Mouse (Mus musculus): ENCODE measurements around the gene Ankdd1a. TPM values are rescaled to one million over a fixed set of nuclear protein-coding genes. Genes with fewer than 3 reads are reported as not detected.
A peak's percentile ranks its signal among the peaks of the same experiment; 100 is the strongest.

Gene Ankdd1a
- polyA plus RNA-seq, 1 experiment from 2014 or later = not detected

GRCm38 (mm10) chr9:65555001-65555405, 35.0 kb upstream of the Ankdd1a start:
- WGBS (ENCODE audit: insufficient replicate concordance) = 9% methylated on average over 5 of the region's 5 CpGs
- Histone ChIP-seq H3K27ac (peak overlapping the region; percentile 99), H3K36me3 (peaks cover 79% of the 10 kb centered on the region), H3K9ac (peak overlapping the region; percentile 80), H3K4me3 (replicated peaks) (peak overlapping the region; percentile 38), H3K4me2 (peak overlapping the region; percentile 73), H3K4me1 (replicated peaks) (peaks cover 93% of the 10 kb centered on the region), H3K27me3 (no peaks in the 10 kb centered on the region), H3K9me3 (replicated peaks) (no peaks in the 10 kb centered on the region)
- ATAC-seq (ENCODE audit: low read depth) = peak; percentile 93
- DNase-seq = peak; percentile 84

- peak overlapping the region; percentile 99 for H3K27ac ChIP-seq
- no peak overlapping the region for H3K4me2 ChIP-seq
- no peak overlapping the region for H3K4me3 ChIP-seq (replicated peaks)
- no peaks in the 10 kb centered on the region for H3K9me3 ChIP-seq (replicated peaks)
- no peak for DNase-seq
- peaks cover 98% of the 10 kb centered on the region for H3K4me1 ChIP-seq (replicated peaks)
- no peaks in the 10 kb centered on the region for H3K27me3 ChIP-seq
- WGBS (ENCODE audit: insufficient replicate concordance) = 90% methylated on average over 2 of the region's 2 CpGs
- H3K36me3 ChIP-seq = peaks cover 56% of the 10 kb centered on the region
- H3K9ac ChIP-seq = peak overlapping the region; percentile 80; the same call in 1 of the 2 replicates
- ATAC-seq (ENCODE audit: low read depth) = no peak
These were observed 32.7 kb upstream of the Ankdd1a start for GRCm38 (mm10) chr9:65552711-65553110.

DNA sequence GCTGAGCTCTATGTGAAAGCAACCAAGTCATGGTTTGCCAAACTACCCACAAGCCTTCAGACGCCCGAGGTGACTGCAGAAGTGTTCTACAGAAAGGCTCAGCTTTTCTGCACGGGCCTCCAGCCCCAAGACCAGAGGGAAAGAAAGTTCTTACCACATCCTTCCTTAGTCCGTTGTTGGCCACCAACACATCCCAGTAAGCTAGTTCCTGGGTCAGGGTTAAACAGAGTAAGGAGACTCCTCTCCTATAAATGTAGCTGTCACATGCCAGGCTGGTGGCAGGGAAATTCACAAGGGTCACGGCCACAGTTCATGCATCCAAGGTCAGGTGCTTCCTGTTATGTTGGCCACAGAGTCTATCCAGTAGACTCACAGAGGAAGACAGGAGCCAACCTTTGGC, 32.1 kb upstream of the Ankdd1a start:
- H3K4me1 ChIP-seq (replicated peaks) = peaks cover 98% of the 10 kb centered on the region
- H3K9me3 ChIP-seq (replicated peaks) = no peaks in the 10 kb centered on the region
- H3K27me3 ChIP-seq = no peaks in the 10 kb centered on the region
- 0 out of 2 replicates have a peak overlapping the region, but pooled peaks have one; percentile 28 for H3K9ac ChIP-seq
- WGBS (ENCODE audit: insufficient replicate concordance) = 40% methylated on average over 5 of the region's 5 CpGs
- ATAC-seq (ENCODE audit: low read depth) (no peak), DNase-seq (no peak)
- H3K27ac ChIP-seq = peak overlapping the region; percentile 99
- no peak overlapping the region for H3K4me3 ChIP-seq (replicated peaks)
- H3K4me2 ChIP-seq = no peak overlapping the region
- H3K36me3 ChIP-seq = peaks cover 50% of the 10 kb centered on the region

DNA sequence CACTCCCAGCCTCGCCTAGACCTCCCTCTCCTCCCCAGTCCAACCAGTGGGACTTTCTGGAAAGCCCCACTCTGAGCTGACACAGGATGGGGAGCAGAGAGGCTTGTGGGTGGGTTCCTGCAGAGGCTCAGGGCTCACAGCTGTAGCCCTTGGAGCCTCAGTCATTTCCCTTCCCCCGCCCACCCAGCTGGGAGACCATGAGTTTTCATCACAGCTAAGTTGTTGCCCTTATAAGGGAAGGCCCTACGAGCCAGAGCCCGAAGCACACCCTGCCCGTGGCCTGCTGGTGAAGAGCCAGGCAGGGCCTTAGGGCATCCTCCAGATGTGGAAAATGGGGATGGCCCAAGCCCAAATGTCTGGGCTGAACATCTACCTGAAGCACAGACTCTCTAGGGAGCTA, 31.0 kb upstream of the Ankdd1a start:
- peak; percentile 7; the same call in 1 of the 2 replicates for ATAC-seq (ENCODE audit: low read depth)
- Histone ChIP-seq H3K36me3 (peaks cover 39% of the 10 kb centered on the region), H3K4me2 (no peak overlapping the region), H3K9me3 (replicated peaks) (no peaks in the 10 kb centered on the region), H3K4me3 (replicated peaks) (no peak overlapping the region), H3K4me1 (replicated peaks) (peaks cover 98% of the 10 kb centered on the region), H3K9ac (peak overlapping the region; percentile 19), H3K27ac (peak overlapping the region; percentile 99), H3K27me3 (no peaks in the 10 kb centered on the region)
- 14% methylated on average over 5 of the region's 5 CpGs for WGBS (ENCODE audit: insufficient replicate concordance)
- no peak for DNase-seq

DNA sequence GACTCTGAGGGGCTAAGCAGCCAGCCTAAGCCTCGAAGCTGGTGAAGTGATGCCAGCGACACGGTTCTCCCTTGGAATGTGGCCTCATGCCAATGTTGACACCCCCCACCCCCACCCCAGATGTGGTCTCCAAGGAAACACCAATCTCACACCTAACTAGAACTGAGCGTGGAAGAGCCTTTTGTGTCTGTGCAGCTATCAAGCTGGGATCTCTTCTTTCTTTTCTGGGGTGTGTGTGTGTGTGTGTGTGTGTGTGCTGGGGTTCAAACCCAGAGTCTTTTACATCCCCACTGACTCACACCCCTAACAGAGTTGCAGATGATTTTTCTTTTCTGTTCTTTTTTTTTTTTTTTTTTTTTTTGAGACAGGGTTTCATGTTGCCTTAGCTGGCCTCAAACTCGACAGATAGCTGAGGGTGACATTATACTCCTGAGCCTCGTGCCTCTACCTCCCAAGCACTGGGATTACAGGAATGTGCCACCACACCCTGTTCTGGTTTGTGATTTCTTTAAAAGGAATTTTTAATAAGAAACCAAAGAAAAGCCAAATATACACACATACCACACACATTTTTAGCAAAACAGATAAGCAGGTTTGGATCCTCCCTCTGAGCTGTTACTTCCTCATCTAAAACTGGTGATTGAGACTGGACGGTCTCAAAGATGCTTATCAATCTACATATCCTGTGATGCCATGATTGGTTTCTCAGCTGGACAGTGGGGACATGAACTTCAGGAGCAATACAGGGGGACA, 30.3 kb upstream of the Ankdd1a start:
- Histone ChIP-seq H3K9me3 (replicated peaks) (no peaks in the 10 kb centered on the region), H3K4me2 (no peak overlapping the region), H3K27ac (peak overlapping the region; percentile 99), H3K4me1 (replicated peaks) (peaks cover 98% of the 10 kb centered on the region), H3K27me3 (no peaks in the 10 kb centered on the region), H3K4me3 (replicated peaks) (no peak overlapping the region), H3K9ac (0 out of 2 replicates have a peak overlapping the region, but pooled peaks have one; percentile 19), H3K36me3 (peaks cover 31% of the 10 kb centered on the region)
- DNase-seq (no peak), ATAC-seq (ENCODE audit: low read depth) (no peak)
- 31% methylated on average over 7 of the region's 7 CpGs for WGBS (ENCODE audit: insufficient replicate concordance)

GRCm38 (mm10) chr9:65549643-65550042, 29.6 kb upstream of the Ankdd1a start:
- 41% methylated on average over 5 of the region's 5 CpGs for WGBS (ENCODE audit: insufficient replicate concordance)
- H3K27ac ChIP-seq = peak overlapping the region; percentile 99; the same call in 1 of the 2 replicates
- DNase-seq = no peak
- no peak overlapping the region for H3K4me3 ChIP-seq (replicated peaks)
- peaks cover 28% of the 10 kb centered on the region for H3K36me3 ChIP-seq
- no peaks in the 10 kb centered on the region for H3K9me3 ChIP-seq (replicated peaks)
- H3K27me3 ChIP-seq = no peaks in the 10 kb centered on the region
- no peak overlapping the region for H3K4me2 ChIP-seq
- no peak overlapping the region for H3K9ac ChIP-seq
- peaks cover 98% of the 10 kb centered on the region for H3K4me1 ChIP-seq (replicated peaks)
- no peak for ATAC-seq (ENCODE audit: low read depth)

DNA sequence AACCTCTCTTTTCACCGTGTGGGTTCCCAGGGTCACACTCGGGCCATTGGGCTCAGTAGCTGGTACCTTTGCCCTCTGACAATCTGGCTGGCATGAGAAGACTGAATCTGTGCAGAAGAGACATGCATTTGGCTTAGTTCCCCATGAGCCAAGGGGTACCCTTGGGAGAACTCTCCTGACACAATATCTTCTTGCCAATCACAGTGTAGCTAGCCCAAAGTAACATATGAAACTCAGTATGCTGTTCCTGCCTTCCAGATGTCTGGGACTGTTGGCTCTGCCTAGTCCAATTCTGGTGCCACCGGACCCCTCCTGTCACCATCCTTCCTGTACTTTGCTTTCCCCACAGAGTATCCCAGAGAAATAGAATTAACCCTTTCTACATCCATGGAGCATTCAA, 29.1 kb upstream of the Ankdd1a start:
- peaks cover 93% of the 10 kb centered on the region for H3K4me1 ChIP-seq (replicated peaks)

GRCm38 (mm10) chr9:65548311-65548710, 28.3 kb upstream of the Ankdd1a start:
- H3K9me3 ChIP-seq (replicated peaks) = no peaks in the 10 kb centered on the region
- no peak overlapping the region for H3K9ac ChIP-seq
- no peak for ATAC-seq (ENCODE audit: low read depth)
- 80% methylated on average over 8 of the region's 8 CpGs for WGBS (ENCODE audit: insufficient replicate concordance)
- peak overlapping the region; percentile 83 for H3K27ac ChIP-seq
- no peak for DNase-seq
- H3K4me1 ChIP-seq (replicated peaks) = peaks cover 85% of the 10 kb centered on the region
- no peak overlapping the region for H3K4me2 ChIP-seq
- no peak overlapping the region for H3K4me3 ChIP-seq (replicated peaks)
- no peaks in the 10 kb centered on the region for H3K27me3 ChIP-seq
- peaks cover 15% of the 10 kb centered on the region for H3K36me3 ChIP-seq

More for the DNA sequence above, 29.1 kb upstream of the Ankdd1a start:
- WGBS (ENCODE audit: insufficient replicate concordance) = 80% methylated on average over 3 of the region's 3 CpGs
- Histone ChIP-seq H3K9me3 (replicated peaks) (no peaks in the 10 kb centered on the region), H3K27me3 (no peaks in the 10 kb centered on the region), H3K36me3 (peaks cover 23% of the 10 kb centered on the region), H3K4me2 (no peak overlapping the region), H3K27ac (no peak overlapping the region; the same call in 1 of the 2 replicates), H3K9ac (no peak overlapping the region), H3K4me3 (replicated peaks) (no peak overlapping the region)
- ATAC-seq (ENCODE audit: low read depth) (no peak), DNase-seq (no peak)

- 69% methylated on average over 4 of the region's 4 CpGs for WGBS (ENCODE audit: insufficient replicate concordance)
- Histone ChIP-seq H3K4me1 (replicated peaks) (peaks cover 82% of the 10 kb centered on the region), H3K4me3 (replicated peaks) (no peak overlapping the region), H3K9ac (no peak overlapping the region), H3K9me3 (replicated peaks) (no peaks in the 10 kb centered on the region), H3K4me2 (no peak overlapping the region), H3K27me3 (no peaks in the 10 kb centered on the region), H3K27ac (peak overlapping the region; percentile 83), H3K36me3 (peaks cover 10% of the 10 kb centered on the region)
- ATAC-seq (ENCODE audit: low read depth) (no peak), DNase-seq (no peak)
These were observed 27.9 kb upstream of the Ankdd1a start for GRCm38 (mm10) chr9:65547844-65548243.

DNA sequence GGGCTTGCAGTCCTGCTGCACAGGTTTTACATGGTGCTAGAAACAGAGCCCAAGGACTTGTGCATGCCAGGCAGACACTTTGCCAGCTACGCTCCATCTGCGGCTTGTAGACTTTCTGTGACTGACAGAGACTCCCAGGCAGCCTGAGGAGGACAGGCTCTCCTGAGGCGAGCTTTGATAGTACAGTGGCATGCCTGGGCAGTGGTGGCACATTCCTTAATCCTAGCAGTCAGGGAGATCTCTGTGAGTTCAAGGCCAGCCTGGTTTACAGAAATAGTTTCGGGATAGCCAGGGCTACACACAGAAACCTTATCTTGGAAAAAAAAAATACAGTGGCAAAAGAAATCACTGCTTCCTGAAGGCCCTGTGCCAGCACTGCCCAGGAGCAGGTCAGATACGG, 27.1 kb upstream of the Ankdd1a start:
- Histone ChIP-seq H3K9ac (peak overlapping the region; percentile 41; the same call in 1 of the 2 replicates), H3K9me3 (replicated peaks) (no peaks in the 10 kb centered on the region), H3K4me3 (replicated peaks) (no peak overlapping the region), H3K27ac (peak overlapping the region; percentile 83), H3K27me3 (no peaks in the 10 kb centered on the region), H3K36me3 (peaks cover 3% of the 10 kb centered on the region), H3K4me2 (no peak overlapping the region), H3K4me1 (replicated peaks) (peaks cover 82% of the 10 kb centered on the region)
- ATAC-seq (ENCODE audit: low read depth) (no peak), DNase-seq (no peak)
- 72% methylated on average over 5 of the region's 5 CpGs for WGBS (ENCODE audit: insufficient replicate concordance)

DNA sequence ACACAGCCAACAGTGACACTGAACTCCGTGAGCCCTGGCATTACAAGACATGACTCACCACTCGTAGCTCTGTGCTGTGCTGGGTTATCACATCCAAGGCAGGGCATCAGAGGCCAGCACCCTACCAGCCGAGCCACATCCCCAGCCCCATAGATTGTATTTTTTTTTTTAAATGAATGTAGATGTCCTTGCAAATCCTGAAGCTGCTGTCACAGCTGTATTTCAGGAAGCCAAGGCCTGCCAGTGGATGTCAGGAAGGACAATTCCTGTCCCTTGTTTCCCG, 26.4 kb upstream of the Ankdd1a start:
- Histone ChIP-seq H3K27me3 (no peaks in the 10 kb centered on the region), H3K4me1 (replicated peaks) (peaks cover 82% of the 10 kb centered on the region), H3K36me3 (no peaks in the 10 kb centered on the region), H3K9ac (peak overlapping the region; percentile 41), H3K4me2 (no peak overlapping the region), H3K4me3 (replicated peaks) (no peak overlapping the region), H3K9me3 (replicated peaks) (no peaks in the 10 kb centered on the region), H3K27ac (peak overlapping the region; percentile 83)
- WGBS (ENCODE audit: insufficient replicate concordance) = 21% methylated on average over 4 of the region's 4 CpGs
- ATAC-seq (ENCODE audit: low read depth) = peak; percentile 72
- DNase-seq = no peak

Measured in liver, embryonic 13.5 days (tissue).